Mouse (Mus musculus): ENCODE results near the gene Scarb2.

DNA sequence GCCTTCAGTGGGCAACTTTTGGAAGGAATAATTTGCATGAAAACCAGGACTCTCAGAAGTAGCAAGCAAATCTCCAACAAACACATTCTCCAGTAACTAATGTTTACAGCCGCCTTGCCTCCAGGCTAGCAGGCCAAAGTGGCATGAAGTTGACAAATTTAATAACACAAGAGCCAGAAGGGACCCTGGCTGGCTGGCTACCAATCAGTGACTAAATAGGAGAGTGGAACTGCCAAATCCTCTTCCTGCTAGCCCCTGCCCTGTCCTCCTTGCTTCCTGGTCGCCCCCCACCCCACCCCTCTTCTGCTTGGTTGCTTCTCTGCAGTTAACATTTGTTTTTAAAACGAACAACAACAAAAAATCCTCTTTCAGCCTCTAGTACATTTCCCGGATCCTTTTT, 47.8 kb upstream of the Scarb2 start:
- TF ChIP-seq POLR2A (IDR thresholded peaks at IDR 0.05; ENCODE audit: borderline replicate concordance, control insufficient read depth, low read depth, low read length) (no peak), CTCF (IDR thresholded peaks at IDR 0.05; ENCODE audit: control insufficient read depth, insufficient read depth, low read length) (no peak)
